Mouse (Mus musculus) olfactory bulb, adult 2 months (tissue): ENCODE data around the gene Rps28. TPM values are rescaled to one million over a fixed set of nuclear protein-coding genes. Genes with fewer than 3 reads are reported as not detected.
"Not testable (repeated sequence)": the region's sequence is repeated elsewhere in the genome, so short reads cannot be mapped to it uniquely, and the experiment has no call there.

Source experiments
- H3K27ac ChIP-seq: fragments of 200-500 bp; 2 replicates; pipeline ENCODE4 v1.5.1; 2012; ENCODE audit warnings: low read depth, low read length; ENCODE audit not compliant: insufficient read depth
- H3K4me1 ChIP-seq: fragments of 200-500 bp; 2 replicates; pipeline ENCODE4 v1.6.1; 2012; ENCODE audit warnings: low read length; ENCODE audit not compliant: control insufficient read depth, insufficient read depth
- H3K4me3 ChIP-seq: fragments of 200-500 bp; 2 replicates; pipeline ENCODE4 v1.5.1; 2012; ENCODE audit warnings: mild to moderate bottlenecking, low read depth, low read length, moderate library complexity; ENCODE audit not compliant: insufficient read depth
- CTCF ChIP-seq: fragments of 200-500 bp; IDR thresholded peaks from 2 replicates; pipeline ENCODE4 v1.5.1; 2012; ENCODE audit warnings: low read depth, mild to moderate bottlenecking, low read length, moderate library complexity; ENCODE audit not compliant: insufficient read depth
- POLR2A ChIP-seq: fragments of 200-500 bp; IDR thresholded peaks from 2 replicates; pipeline ENCODE4 v1.6.1; 2012; ENCODE audit warnings: mild to moderate bottlenecking, low read depth, low read length, moderate library complexity; ENCODE audit not compliant: insufficient read depth
- WGBS: fragments of 180-500 bp; shearing (Covaris S2); methylation state at CpG from one replicate; pipeline ENCODE4 v1.1.7; 2018; 5-methylcytosine and 5-hydroxymethylcytosine counted together
- polyA plus RNA-seq: library from polyadenylated mRNA; stranded (reverse); fragments of >200 nt; gene quantifications from 2 replicates; pipeline ENCODE4 v1.2.4, GENCODE M21; 2012; ENCODE audit warnings: low replicate concordance; ENCODE audit not compliant: missing spikeins, insufficient read depth, insufficient read length

Rps28 gene
- not detected in 2 replicates for polyA plus RNA-seq

DNA sequence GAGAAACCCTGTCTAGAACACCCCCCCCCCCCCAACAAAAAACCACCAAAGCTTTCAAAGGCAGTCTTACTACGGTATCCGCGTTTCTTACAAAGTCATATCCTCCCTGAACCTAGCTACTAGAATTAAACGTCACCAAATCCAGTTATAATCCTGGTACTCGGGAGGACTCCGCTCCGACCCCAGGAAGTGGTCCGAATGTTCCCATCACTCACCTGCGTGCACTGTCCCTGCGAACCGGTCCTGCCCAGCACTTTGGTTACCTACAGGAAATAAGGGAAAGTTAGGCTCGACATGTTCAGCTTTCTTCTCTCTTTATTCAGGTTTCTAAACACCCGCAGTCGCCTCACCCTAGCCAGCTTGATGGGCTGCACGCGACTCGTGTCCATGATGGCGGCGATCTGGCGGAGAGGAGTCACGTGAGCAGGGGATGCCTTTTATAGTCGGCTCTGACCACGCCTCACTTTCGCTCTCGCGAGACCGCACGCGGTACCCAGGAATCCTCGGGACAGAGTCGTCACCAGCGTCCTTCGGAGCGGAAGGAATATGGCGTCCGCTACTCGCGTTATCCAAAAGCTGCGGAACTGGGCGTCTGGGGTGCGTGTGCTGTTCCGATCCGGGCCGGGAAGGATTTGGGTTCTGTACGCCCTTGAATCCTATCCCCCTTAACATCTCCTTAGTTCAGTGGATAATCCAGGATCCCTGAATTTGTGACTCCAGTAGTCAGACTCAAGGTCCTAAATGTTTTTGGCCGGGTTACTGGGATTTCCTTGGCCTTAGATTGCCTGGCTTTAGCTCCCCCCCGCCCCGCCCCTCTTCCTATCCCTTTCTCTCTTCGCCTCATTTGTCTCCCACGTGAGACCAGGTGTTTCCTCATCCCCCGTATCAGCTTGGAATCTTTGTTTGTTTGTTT is at the start of gene Rps28, which contains the start of gene Ndufa7:
Gene Rps28, minus strand, starts transcription at position 479 of the 913 bp plus-strand sequence.
Gene Ndufa7, plus strand, starts transcription at position 489 of the 913 bp plus-strand sequence.
- Histone ChIP-seq H3K4me3 (peak within 1 kb of the TSS; percentile 72), H3K4me1 (peaks cover 9% of the 10 kb centered on the region; the same call in 1 of the 2 replicates), H3K27ac (peak within 1 kb of the TSS; percentile 75)
- under 1% methylated on average over 51 of the region's 51 CpGs for WGBS
- TF ChIP-seq POLR2A (peak; percentile 96), CTCF (no peak)

DNA sequence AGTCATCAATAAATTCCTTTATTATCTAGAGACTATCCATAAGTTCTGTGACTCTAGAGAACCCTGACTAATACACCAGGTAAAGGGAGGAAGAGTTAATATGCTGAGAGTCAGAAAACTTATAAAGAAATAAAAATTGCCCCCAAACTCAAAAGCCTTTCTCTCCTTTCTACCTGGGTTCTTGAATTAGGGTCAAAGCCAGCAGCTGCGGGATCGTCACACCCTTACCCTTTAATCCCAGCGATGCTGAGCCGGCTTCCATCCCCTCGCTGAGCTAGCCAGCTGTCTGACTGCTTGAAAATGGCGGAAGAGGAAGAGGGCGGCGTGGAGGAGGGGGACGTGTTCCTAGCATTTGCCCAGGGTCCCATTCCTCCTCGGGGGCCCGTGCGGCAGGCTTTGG is 49.2 kb upstream of the Rps28 start, which contains the start of gene Gm7029:
Gene Gm7029, plus strand, starts transcription at position 301 of the 400 bp plus-strand sequence.
- H3K27ac ChIP-seq, H3K4me3 ChIP-seq, H3K4me1 ChIP-seq: not testable (repeated sequence)
- 75% methylated on average over 2 of the region's 12 CpGs for WGBS

DNA sequence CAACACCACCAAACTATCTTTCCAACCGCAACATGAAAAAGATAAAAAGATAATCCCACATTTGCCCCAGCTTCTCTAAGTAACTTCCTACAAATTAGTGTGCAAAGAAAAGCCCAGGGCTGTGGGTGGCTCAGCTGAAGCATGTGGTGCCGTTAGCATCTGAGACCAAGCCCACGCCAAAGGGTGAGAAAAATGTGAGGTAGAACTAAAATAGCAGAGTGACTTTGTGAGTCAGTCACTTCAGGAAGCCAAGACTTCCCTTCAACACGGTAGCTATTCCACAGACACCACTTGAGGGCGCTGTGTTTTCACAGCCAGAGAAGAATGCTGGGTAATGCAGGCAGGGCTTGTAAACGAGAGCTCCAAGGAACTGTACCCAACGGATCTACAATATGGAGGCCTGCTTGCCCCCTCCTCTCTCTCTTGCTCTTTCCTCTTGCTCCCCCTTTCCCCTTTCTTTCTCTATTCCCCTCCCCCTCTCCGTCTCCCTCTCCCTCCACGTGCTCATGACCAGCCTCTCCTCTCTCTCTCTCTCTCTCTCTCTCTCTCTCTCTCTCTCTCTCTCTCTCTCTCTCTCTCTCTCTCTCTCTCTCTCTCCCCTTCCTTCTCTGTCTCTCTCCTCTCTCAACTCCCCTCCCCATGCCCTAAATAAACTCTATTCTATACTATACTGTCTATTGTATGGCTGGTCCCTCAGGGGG is 41.1 kb upstream of the Rps28 start:
- Histone ChIP-seq H3K27ac (no peak overlapping the region), H3K4me3 (peak overlapping the region; percentile 12; the same call in 1 of the 2 replicates), H3K4me1 (peaks cover 3% of the 10 kb centered on the region)
- TF ChIP-seq CTCF (peak; percentile 37; the same call in 1 of the 2 replicates), POLR2A (no peak)
- 15% methylated on average over 9 of the region's 9 CpGs for WGBS

- Histone ChIP-seq H3K4me1 (no peaks in the 10 kb centered on the region), H3K4me3 (no peak overlapping the region), H3K27ac (no peak overlapping the region)
- WGBS: 83% methylated on average over 4 of the region's 4 CpGs
- TF ChIP-seq POLR2A (no peak), CTCF (no peak)
Observed at GRCm38 (mm10) chr17:33857816-33858215, 33.5 kb upstream of the Rps28 start.

GRCm38 (mm10) chr17:33851331-33851730 is 27.0 kb upstream of the Rps28 start:
- no peaks in the 10 kb centered on the region for H3K4me1 ChIP-seq
- WGBS: 80% methylated on average over 1 of the region's 1 CpGs
- H3K4me3 ChIP-seq: no peak overlapping the region
- H3K27ac ChIP-seq: no peak overlapping the region
- TF ChIP-seq CTCF (no peak), POLR2A (no peak)

DNA sequence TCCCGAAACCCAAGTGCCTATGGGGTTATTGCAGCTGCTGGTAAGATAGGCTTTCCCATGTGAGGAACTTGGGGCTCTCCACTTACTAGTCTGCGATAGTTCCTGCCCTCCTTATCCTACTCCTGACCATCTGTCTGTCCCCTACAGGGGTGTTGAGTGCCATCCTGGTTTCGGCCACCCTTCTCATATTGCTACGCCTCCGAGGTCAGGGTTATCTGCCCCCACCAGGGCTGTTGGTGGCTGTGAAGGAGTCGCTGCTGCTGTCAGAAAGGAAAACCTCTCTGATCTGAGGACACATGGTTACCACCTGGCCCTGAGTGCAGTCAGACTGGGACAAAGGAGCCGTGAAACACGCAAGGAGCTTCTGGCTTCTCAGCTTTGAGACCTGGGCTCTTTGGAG is 23.8 kb upstream of the Rps28 start:
- Histone ChIP-seq H3K4me1 (peaks cover 7% of the 10 kb centered on the region), H3K4me3 (no peak overlapping the region), H3K27ac (no peak overlapping the region)
- WGBS: 95% methylated on average over 8 of the region's 8 CpGs
- no peak for TF ChIP-seq CTCF
- TF ChIP-seq POLR2A: no peak

- no peak for TF ChIP-seq CTCF
- no peak overlapping the region for H3K4me3 ChIP-seq
- H3K4me1 ChIP-seq: peaks cover 7% of the 10 kb centered on the region
- 52% methylated on average over 1 of the region's 1 CpGs for WGBS
- H3K27ac ChIP-seq: no peak overlapping the region
Observed at GRCm38 (mm10) chr17:33844196-33844595, 19.8 kb upstream of the Rps28 start.

- WGBS: under 1% methylated on average over 45 of the region's 45 CpGs
- Histone ChIP-seq H3K27ac (peak within 1 kb of the TSS; percentile 47; the same call in 1 of the 2 replicates), H3K4me1 (peaks cover 7% of the 10 kb centered on the region), H3K4me3 (peak within 1 kb of the TSS; percentile 78)
- TF ChIP-seq CTCF (no peak), POLR2A (peak; percentile 58)
Observed at GRCm38 (mm10) chr17:33842966-33843795, 18.8 kb upstream of the Rps28 start, which contains the start of gene Cd320. Cd320 (plus strand) TSS chr17:33843091.

GRCm38 (mm10) chr17:33829561-33829960 is 5.2 kb upstream of the Rps28 start:
- TF ChIP-seq POLR2A (no peak), CTCF (no peak)
- no peak overlapping the region for H3K4me3 ChIP-seq
- H3K27ac ChIP-seq: no peak overlapping the region
- peaks cover 3% of the 10 kb centered on the region; the same call in 1 of the 2 replicates for H3K4me1 ChIP-seq
- WGBS: 79% methylated on average over 10 of the region's 10 CpGs
